Mouse (Mus musculus) cerebellum, adult 2 months (tissue): ENCODE results near the gene Eml1. TPM values are rescaled to one million over a fixed set of nuclear protein-coding genes. Genes with fewer than 3 reads are reported as not detected.

Experiments
- DNase-seq, 2 experiments: peaks; one replicate each; pipeline ENCODE4 v3.0.0; 2021
- H3K27ac ChIP-seq: fragments of 200-500 bp; 2 replicates; pipeline ENCODE4 v1.5.1; 2012; ENCODE audit warnings: low read length, control low read depth, inconsistent platforms; ENCODE audit not compliant: insufficient read depth
- H3K27me3 ChIP-seq: fragments of 200-500 bp; 2 replicates; pipeline ENCODE4 v1.6.1; 2012; ENCODE audit warnings: inconsistent platforms, mild to moderate bottlenecking, low read length, moderate library complexity; ENCODE audit not compliant: control insufficient read depth, insufficient read depth
- H3K4me1 ChIP-seq: fragments of 200-500 bp; 2 replicates; pipeline ENCODE4 v1.6.1; 2011; ENCODE audit warnings: low read length; ENCODE audit not compliant: control insufficient read depth, insufficient read depth
- H3K4me3 ChIP-seq: fragments of 200-500 bp; replicated peaks from 2 replicates; pipeline ENCODE3; 2011; ENCODE audit warnings: mild to moderate bottlenecking, low read depth, low read length, control low read depth; ENCODE audit not compliant: insufficient read depth
- CTCF ChIP-seq: fragments of 200-500 bp; IDR thresholded peaks from 2 replicates; pipeline ENCODE4 v1.5.1; 2011; ENCODE audit warnings: low read depth, mild to moderate bottlenecking, control low read depth, low read length, moderate library complexity, borderline replicate concordance; ENCODE audit not compliant: insufficient read depth
- POLR2A ChIP-seq: fragments of 200-500 bp; IDR thresholded peaks from 2 replicates; pipeline ENCODE4 v1.6.1; 2011; ENCODE audit warnings: low read length, control low read depth, borderline replicate concordance; ENCODE audit not compliant: insufficient read depth
- WGBS: fragments of 180-500 bp; shearing (Covaris S2); methylation state at CpG from one replicate; pipeline ENCODE4 v1.1.7; 2018; 5-methylcytosine and 5-hydroxymethylcytosine counted together
- polyA plus RNA-seq: library from polyadenylated mRNA; depleted of rRNA; stranded (reverse); fragments of >200 nt; gene quantifications from 2 replicates; pipeline ENCODE4 v1.2.3, GENCODE M21; 2012

The Eml1 gene
- polyA plus RNA-seq, 1 experiment = 93.9 TPM

DNA sequence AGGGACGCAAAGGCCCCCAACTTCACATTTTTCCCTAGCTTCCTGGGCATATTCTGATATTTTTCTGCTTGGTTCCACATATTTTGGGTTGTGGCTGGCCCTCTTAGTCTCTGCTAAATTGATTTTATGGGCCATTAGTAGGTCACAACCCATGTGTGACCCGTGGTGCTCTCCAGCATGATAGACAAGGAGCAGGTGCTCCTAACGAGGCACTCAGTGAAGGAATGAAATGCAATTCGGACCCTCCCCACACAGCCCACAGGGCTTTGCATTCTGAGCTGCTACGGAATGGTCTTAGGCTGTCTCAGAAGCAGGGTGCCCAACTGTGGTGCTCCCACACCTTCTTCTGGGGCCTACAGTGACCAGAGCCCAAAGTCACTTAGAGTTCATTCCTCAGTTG is 38.3 kb downstream of the Eml1 start:
- no peak for DNase-seq
- WGBS = 88% methylated on average over 5 of the region's 5 CpGs
- H3K4me1 ChIP-seq = peaks cover 10% of the 10 kb centered on the region
- H3K27me3 ChIP-seq = no peaks in the 10 kb centered on the region
- TF ChIP-seq POLR2A (no peak), CTCF (no peak)
- H3K27ac ChIP-seq = no peak overlapping the region
- H3K4me3 ChIP-seq = no peak overlapping the region

DNA sequence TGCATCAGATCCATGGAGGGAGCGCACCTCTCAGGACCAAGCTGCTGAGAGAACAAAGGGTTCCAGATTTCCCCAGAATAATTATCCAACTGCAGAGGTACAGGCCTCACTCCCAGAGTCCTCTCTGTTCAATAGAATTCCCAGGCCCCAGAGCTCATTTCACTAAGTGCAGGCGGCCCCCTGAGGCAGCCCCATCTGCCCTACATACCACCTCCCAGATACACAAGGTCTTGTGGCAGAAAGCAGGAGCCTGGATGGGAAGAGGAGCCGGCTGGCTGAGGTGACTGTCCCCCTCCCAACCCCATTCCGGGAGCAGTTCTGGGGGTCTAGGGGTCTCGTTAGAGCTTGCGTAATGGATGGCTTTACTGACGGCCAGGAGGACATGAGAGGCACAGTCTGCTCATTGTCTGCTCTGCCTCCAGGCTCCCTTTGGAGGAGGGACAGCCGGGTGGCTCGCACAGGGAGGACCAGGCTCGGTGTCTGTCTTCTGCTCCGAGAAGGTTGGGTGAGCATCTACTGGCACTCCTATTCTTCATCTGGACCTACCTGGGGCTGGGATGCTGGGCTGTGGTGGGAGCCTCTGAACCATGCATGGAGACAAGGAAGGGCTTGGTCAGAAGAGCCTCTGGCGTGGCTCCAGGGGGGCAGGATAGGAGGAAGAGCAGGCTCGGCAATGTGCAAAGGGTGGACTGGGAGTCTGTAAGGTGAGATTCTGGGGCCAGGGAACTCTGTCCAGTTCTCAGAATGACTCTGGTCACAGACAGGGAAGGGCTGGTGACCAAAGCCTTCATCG is 39.9 kb downstream of the Eml1 start:
- TF ChIP-seq CTCF (no peak), POLR2A (no peak)
- Histone ChIP-seq H3K4me1 (peaks cover 10% of the 10 kb centered on the region), H3K27me3 (no peaks in the 10 kb centered on the region), H3K4me3 (no peak overlapping the region), H3K27ac (peak overlapping the region; percentile 5; the same call in 1 of the 2 replicates)
- 42% methylated on average over 14 of the region's 14 CpGs for WGBS
- no peak for DNase-seq

- DNase-seq = no peak
- TF ChIP-seq CTCF = no peak
- no peak for TF ChIP-seq POLR2A
- Histone ChIP-seq H3K27ac (no peak overlapping the region), H3K4me3 (no peak overlapping the region), H3K4me1 (peaks cover 10% of the 10 kb centered on the region), H3K27me3 (no peaks in the 10 kb centered on the region)
- 43% methylated on average over 9 of the region's 9 CpGs for WGBS
These were observed 44.2 kb downstream of the Eml1 start for GRCm38 (mm10) chr12:108414932-108415331.

DNA sequence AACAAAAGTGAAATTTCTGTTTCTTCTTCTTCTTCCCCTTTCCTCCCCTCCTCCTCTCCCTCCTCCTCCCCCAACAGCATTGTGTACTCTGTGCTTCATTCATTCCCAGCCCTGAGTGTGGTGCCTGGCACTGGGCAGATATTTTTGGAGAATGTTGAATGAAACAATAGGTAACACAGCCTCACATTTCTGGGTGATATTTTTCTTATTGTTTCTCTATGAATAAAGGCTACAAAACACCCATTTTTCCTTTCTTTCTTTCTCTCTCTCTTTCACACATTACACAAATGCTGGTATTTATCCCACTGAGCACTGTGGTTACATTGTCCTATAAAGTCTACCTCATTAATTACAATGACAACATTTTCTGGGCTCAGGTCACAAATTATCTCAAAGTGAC is 48.8 kb downstream of the Eml1 start:
- TF ChIP-seq POLR2A (no peak), CTCF (no peak)
- no peak overlapping the region for H3K27ac ChIP-seq
- no peak overlapping the region for H3K4me3 ChIP-seq

DNA sequence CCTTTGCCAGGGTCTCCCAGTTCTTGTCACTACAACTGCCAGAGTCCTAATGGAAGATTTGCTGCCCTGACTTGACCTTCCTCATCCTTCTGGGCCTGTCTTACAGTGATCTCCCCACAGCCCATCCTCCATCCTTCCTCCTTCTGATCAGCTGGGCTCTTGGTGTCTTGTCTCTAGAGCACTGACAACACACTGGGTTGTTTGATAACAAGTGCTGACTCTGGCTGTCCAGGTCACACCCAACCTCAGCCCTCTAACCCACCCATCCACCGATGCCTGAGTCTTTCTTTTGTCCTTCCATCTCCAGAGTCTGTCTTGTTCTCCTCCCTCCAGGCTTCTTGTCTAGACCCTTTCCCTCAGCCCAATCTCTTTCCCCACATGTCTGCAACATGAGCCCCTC is 50.7 kb downstream of the Eml1 start:
- no peak for TF ChIP-seq POLR2A
- TF ChIP-seq CTCF = no peak
- 92% methylated on average over 1 of the region's 1 CpGs for WGBS

More for the DNA sequence above, 48.8 kb downstream of the Eml1 start:
- Histone ChIP-seq H3K4me1 (peaks cover 4% of the 10 kb centered on the region; the same call in 1 of the 2 replicates), H3K27me3 (no peaks in the 10 kb centered on the region)
- no peak for DNase-seq

GRCm38 (mm10) chr12:108422495-108422857 is 51.7 kb downstream of the Eml1 start:
- WGBS = 4% methylated on average over 14 of the region's 14 CpGs
- H3K4me3 ChIP-seq = peak overlapping the region; percentile 53
- peak; percentile 56 to 60 for DNase-seq
- H3K27ac ChIP-seq = no peak overlapping the region
- peak; percentile 36; the same call in 1 of the 2 replicates for TF ChIP-seq CTCF
- TF ChIP-seq POLR2A = no peak
- H3K4me1 ChIP-seq = peaks cover 8% of the 10 kb centered on the region; the same call in 1 of the 2 replicates
- H3K27me3 ChIP-seq = no peaks in the 10 kb centered on the region

More for the DNA sequence above, 50.7 kb downstream of the Eml1 start:
- Histone ChIP-seq H3K27ac (no peak overlapping the region), H3K27me3 (no peaks in the 10 kb centered on the region), H3K4me3 (no peak overlapping the region), H3K4me1 (peaks cover 8% of the 10 kb centered on the region; the same call in 1 of the 2 replicates)
- DNase-seq = no peak

- WGBS = 1% methylated on average over 89 of the region's 90 CpGs
- peak; percentile 91 to 92 for DNase-seq
- Histone ChIP-seq H3K4me1 (peaks cover 8% of the 10 kb centered on the region; the same call in 1 of the 2 replicates), H3K27ac (peak overlapping the region; percentile 4), H3K4me3 (peak overlapping the region; percentile 82), H3K27me3 (no peaks in the 10 kb centered on the region)
- TF ChIP-seq POLR2A (0 out of 2 replicates have a peak, but pooled peaks have one; percentile 37), CTCF (peak; percentile 43; the same call in 1 of the 2 replicates)
These were observed 52.3 kb downstream of the Eml1 start for GRCm38 (mm10) chr12:108422858-108423631.
